Mouse (Mus musculus): ENCODE measurements at regions not wholly inside any gene's neighbourhood (a gene's known extent, or its start where the extent isn't known, plus 50 kb on each side); places are given as distances from the start of the nearest gene placed in this dataset.
A peak's percentile ranks its signal among the peaks of the same experiment; 100 is the strongest.

DNA sequence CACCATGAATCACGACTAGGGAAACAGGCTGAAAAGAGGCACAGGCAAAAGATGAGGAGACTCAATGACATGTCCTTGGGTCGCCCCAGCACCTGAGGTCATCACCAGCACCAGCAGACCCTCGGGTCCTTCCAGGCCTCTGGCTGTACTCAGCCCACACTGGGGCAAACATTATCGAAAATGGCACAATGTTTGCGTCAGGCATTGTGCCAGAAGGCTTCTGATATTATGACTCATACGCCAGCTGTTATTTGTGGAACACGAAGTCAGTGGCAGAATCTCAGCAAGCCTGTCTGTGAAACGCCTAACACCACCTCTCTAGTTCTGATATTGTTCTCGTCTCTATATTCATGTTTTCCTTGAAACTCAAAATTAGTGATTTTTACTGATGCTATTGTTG, 384.8 kb downstream of the Rwdd3 start:
- WGBS = 47% methylated on average over 9 of the region's 9 CpGs
- Histone ChIP-seq H3K27ac (ENCODE audit: insufficient read depth, low read length) (no peak overlapping the region), H3K27me3 (ENCODE audit: control insufficient read depth, insufficient read depth, low read length) (no peaks in the 10 kb centered on the region), H3K4me1 (ENCODE audit: control insufficient read depth, insufficient read depth, low read length) (no peaks in the 10 kb centered on the region), H3K4me3 (replicated peaks; ENCODE audit: insufficient read depth, low read depth, low read length) (no peak overlapping the region)
- TF ChIP-seq CTCF (IDR thresholded peaks at IDR 0.05; ENCODE audit: borderline replicate concordance, insufficient read depth, low read depth, low read length) (no peak), POLR2A (IDR thresholded peaks at IDR 0.05; ENCODE audit: borderline replicate concordance, insufficient read depth, low read length) (no peak)
- peak; percentile 26 to 30 for DNase-seq

DNA sequence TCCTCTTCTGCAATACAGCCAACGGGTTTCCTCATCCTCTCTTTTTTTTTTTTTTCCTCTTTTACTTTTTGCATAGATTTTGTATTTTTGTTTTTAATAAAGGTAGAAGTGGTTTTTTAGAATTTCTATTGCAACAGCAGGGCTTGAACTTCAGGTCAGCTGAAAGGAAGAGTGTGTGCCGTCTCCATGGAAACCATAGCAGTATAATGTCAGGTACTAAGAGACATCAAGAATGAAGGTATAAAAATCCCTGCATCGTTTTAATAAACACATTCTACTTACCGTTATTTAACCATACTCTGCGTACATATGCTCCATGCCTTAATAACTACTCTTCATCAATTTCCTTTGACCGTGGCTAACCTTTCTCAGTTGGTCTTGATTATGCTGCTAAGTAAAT, 390.0 kb downstream of the Rwdd3 start:
- H3K4me3 ChIP-seq (replicated peaks; ENCODE audit: insufficient read depth, low read depth, low read length) = no peak overlapping the region
- H3K4me1 ChIP-seq (ENCODE audit: control insufficient read depth, insufficient read depth, low read length) = no peaks in the 10 kb centered on the region; the same call in 1 of the 2 replicates
- no peak for TF ChIP-seq POLR2A (IDR thresholded peaks at IDR 0.05; ENCODE audit: borderline replicate concordance, insufficient read depth, low read length)
- TF ChIP-seq CTCF (IDR thresholded peaks at IDR 0.05; ENCODE audit: borderline replicate concordance, insufficient read depth, low read depth, low read length) = no peak
- no peaks in the 10 kb centered on the region for H3K27me3 ChIP-seq (ENCODE audit: control insufficient read depth, insufficient read depth, low read length)
- no peak overlapping the region for H3K27ac ChIP-seq (ENCODE audit: insufficient read depth, low read length)
- no peak for DNase-seq
- WGBS = 93% methylated on average over 6 of the region's 6 CpGs

DNA sequence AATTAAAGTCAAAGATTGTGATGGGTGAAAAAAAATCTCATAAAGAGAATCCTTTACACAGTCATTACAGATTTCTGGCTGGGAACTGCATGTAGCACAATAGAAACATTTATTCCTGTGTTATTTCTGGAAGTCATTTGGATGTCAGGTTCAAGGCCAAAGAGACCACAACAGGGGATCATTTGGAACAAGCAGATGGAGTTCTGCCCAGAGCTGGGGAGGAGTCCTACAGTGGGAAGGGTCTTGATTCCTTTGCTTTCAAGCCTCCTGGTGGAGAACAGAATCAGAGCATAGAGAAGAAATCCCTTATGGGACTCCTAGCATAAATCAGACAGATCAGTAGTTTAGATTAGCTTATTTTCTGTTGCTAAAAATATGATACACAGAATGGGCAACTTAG, 392.4 kb downstream of the Rwdd3 start:
- Histone ChIP-seq H3K27me3 (ENCODE audit: control insufficient read depth, insufficient read depth, low read length) (no peaks in the 10 kb centered on the region), H3K4me1 (ENCODE audit: control insufficient read depth, insufficient read depth, low read length) (no peaks in the 10 kb centered on the region; the same call in 1 of the 2 replicates), H3K27ac (ENCODE audit: insufficient read depth, low read length) (no peak overlapping the region), H3K4me3 (replicated peaks; ENCODE audit: insufficient read depth, low read depth, low read length) (no peak overlapping the region)
- TF ChIP-seq POLR2A (IDR thresholded peaks at IDR 0.05; ENCODE audit: borderline replicate concordance, insufficient read depth, low read length) (no peak), CTCF (IDR thresholded peaks at IDR 0.05; ENCODE audit: borderline replicate concordance, insufficient read depth, low read depth, low read length) (no peak)
- peak in 1 of 2 experiments; percentile 8 for DNase-seq

DNA sequence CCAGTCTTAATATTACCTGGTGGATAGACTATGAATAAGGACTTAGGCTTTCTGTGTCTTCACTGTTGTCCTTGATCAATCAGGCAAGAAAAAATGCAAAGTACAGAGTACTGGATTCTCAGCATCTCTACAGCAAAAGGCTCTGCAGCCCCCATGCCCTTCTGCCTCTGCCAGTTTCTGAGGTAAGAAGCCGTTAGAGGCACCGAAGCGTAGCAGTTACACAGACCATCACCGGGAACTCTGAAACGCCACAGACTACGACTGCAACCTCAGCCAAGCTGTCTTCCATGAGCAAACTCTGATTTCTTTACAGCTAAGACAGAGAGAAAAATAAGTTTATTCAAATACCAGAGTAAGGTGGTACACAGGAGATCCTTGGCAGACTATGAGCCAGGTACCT, 396.5 kb downstream of the Rwdd3 start:
- Histone ChIP-seq H3K4me3 (replicated peaks; ENCODE audit: insufficient read depth, low read depth, low read length) (no peak overlapping the region), H3K27me3 (ENCODE audit: control insufficient read depth, insufficient read depth, low read length) (no peaks in the 10 kb centered on the region), H3K4me1 (ENCODE audit: control insufficient read depth, insufficient read depth, low read length) (no peaks in the 10 kb centered on the region; the same call in 1 of the 2 replicates), H3K27ac (ENCODE audit: insufficient read depth, low read length) (no peak overlapping the region)
- TF ChIP-seq CTCF (IDR thresholded peaks at IDR 0.05; ENCODE audit: borderline replicate concordance, insufficient read depth, low read depth, low read length) (no peak), POLR2A (IDR thresholded peaks at IDR 0.05; ENCODE audit: borderline replicate concordance, insufficient read depth, low read length) (no peak)
- DNase-seq = no peak
- 74% methylated on average over 6 of the region's 6 CpGs for WGBS

DNA sequence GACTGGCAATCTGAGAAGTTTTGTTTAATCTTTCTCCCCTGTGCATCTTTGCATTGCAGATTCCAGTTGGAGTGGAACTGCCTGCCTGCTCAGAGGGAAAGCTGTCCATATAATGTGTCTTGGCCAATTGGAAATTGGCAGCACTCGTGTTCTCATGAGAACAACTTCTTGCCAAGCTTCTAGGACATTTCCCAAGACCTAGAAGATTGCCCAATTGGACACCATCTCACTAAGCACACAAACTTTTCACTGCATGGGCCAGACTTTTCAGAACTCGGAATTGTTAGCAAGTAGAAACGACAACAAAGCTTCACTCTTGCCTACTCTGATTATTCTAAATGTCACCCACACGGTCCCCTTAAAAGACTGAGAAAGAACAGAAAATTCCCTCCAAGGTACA, 409.8 kb downstream of the Rwdd3 start:
- Histone ChIP-seq H3K27ac (ENCODE audit: insufficient read depth, low read length) (no peak overlapping the region), H3K4me3 (replicated peaks; ENCODE audit: insufficient read depth, low read depth, low read length) (no peak overlapping the region), H3K27me3 (ENCODE audit: control insufficient read depth, insufficient read depth, low read length) (no peaks in the 10 kb centered on the region), H3K4me1 (ENCODE audit: control insufficient read depth, insufficient read depth, low read length) (peaks cover 3% of the 10 kb centered on the region; the same call in 1 of the 2 replicates)
- 36% methylated on average over 4 of the region's 4 CpGs for WGBS
- peak in 1 of 2 experiments; percentile 9 for DNase-seq
- TF ChIP-seq POLR2A (IDR thresholded peaks at IDR 0.05; ENCODE audit: borderline replicate concordance, insufficient read depth, low read length) = no peak
- no peak for TF ChIP-seq CTCF (IDR thresholded peaks at IDR 0.05; ENCODE audit: borderline replicate concordance, insufficient read depth, low read depth, low read length)

DNA sequence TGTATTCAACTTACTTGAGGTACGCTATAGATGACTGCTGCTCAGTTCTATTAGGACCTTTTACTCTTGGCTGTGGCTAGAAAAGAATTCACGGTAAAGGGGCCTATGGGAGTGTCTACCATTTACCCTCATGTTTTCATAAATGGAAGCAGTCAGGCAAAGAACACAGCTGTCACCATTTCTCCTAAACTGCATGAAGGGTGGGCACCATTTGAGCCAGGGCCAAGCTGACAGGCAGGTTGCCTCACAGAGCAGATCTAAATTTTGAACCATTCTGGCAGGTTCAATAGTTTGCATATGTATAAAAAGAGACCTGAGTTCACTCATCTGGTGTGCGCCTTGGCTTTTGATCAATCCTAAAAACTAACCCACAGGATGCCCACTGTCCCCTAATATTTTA, 410.3 kb downstream of the Rwdd3 start:
- H3K27me3 ChIP-seq (ENCODE audit: control insufficient read depth, insufficient read depth, low read length) = no peaks in the 10 kb centered on the region
- H3K4me1 ChIP-seq (ENCODE audit: control insufficient read depth, insufficient read depth, low read length) = peaks cover 3% of the 10 kb centered on the region; the same call in 1 of the 2 replicates
- no peak for DNase-seq
- TF ChIP-seq POLR2A (IDR thresholded peaks at IDR 0.05; ENCODE audit: borderline replicate concordance, insufficient read depth, low read length) = no peak
- TF ChIP-seq CTCF (IDR thresholded peaks at IDR 0.05; ENCODE audit: borderline replicate concordance, insufficient read depth, low read depth, low read length) = no peak
- no peak overlapping the region for H3K4me3 ChIP-seq (replicated peaks; ENCODE audit: insufficient read depth, low read depth, low read length)
- WGBS = 72% methylated on average over 3 of the region's 3 CpGs
- no peak overlapping the region for H3K27ac ChIP-seq (ENCODE audit: insufficient read depth, low read length)

DNA sequence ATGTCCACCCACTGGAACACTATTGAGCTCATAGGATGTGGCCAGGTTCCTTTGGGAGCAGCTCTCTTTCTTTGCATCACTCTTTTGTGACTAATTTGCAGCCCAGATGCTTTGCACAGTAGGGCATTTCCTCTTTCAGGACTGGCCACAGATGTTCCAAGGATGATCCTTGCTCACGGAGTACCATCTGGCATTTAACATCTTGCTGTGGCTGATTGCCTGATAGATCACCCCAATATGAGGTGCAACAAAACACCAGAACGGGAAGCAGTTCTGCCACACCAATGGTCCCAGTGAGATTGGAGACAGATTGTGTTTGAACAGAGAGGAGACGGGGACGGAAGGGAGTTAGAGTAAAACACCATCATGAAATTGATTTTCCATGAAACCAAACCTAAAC, 423.0 kb downstream of the Rwdd3 start:
- Histone ChIP-seq H3K4me3 (replicated peaks; ENCODE audit: insufficient read depth, low read depth, low read length) (no peak overlapping the region), H3K27me3 (ENCODE audit: control insufficient read depth, insufficient read depth, low read length) (no peaks in the 10 kb centered on the region), H3K4me1 (ENCODE audit: control insufficient read depth, insufficient read depth, low read length) (peaks cover 3% of the 10 kb centered on the region; the same call in 1 of the 2 replicates), H3K27ac (ENCODE audit: insufficient read depth, low read length) (no peak overlapping the region)
- TF ChIP-seq POLR2A (IDR thresholded peaks at IDR 0.05; ENCODE audit: borderline replicate concordance, insufficient read depth, low read length) (no peak), CTCF (IDR thresholded peaks at IDR 0.05; ENCODE audit: borderline replicate concordance, insufficient read depth, low read depth, low read length) (no peak)
- 60% methylated on average over 4 of the region's 4 CpGs for WGBS
- DNase-seq = no peak

DNA sequence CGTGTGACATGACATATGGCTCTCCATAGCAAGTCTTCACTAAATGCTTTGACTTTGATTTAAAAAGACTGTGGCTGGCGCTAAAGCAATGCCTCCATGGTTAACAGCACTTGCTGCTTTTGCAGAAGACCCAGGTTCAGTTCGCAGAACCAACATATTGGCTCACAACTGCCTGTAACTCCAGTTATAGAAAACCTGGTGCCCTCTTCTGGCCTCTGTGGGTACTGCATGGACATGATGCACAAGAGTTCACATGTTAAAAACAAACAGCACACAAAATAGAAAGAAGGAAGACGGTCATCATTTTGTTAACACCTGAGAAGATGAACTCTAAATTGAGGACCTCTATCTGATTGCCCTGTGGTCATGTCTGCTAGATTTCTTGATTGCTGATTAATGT, 423.8 kb downstream of the Rwdd3 start:
- peak in 1 of 2 experiments; percentile 33 for DNase-seq
- Histone ChIP-seq H3K4me1 (ENCODE audit: control insufficient read depth, insufficient read depth, low read length) (peaks cover 3% of the 10 kb centered on the region; the same call in 1 of the 2 replicates), H3K27ac (ENCODE audit: insufficient read depth, low read length) (no peak overlapping the region), H3K27me3 (ENCODE audit: control insufficient read depth, insufficient read depth, low read length) (no peaks in the 10 kb centered on the region), H3K4me3 (replicated peaks; ENCODE audit: insufficient read depth, low read depth, low read length) (no peak overlapping the region)
- 94% methylated on average over 4 of the region's 4 CpGs for WGBS
- TF ChIP-seq POLR2A (IDR thresholded peaks at IDR 0.05; ENCODE audit: borderline replicate concordance, insufficient read depth, low read length) (no peak), CTCF (IDR thresholded peaks at IDR 0.05; ENCODE audit: borderline replicate concordance, insufficient read depth, low read depth, low read length) (peak; percentile 29; the same call in 1 of the 2 replicates)
